Mouse (Mus musculus) liver, embryonic 12.5 days (tissue): ENCODE results near the gene Tut4. TPM values are rescaled to one million over a fixed set of nuclear protein-coding genes. Genes with fewer than 3 reads are reported as not detected.

Source experiments
- ATAC-seq: fragments of 200-750 bp; cut with Nextera tagmentation; 2 replicates; pipeline ENCODE4 v1.8.0; 2017; ENCODE audit warnings: moderate number of reproducible peaks, mild to moderate bottlenecking, moderate library complexity
- H3K27ac ChIP-seq: fragments of 300-500 bp; sonication (generic); 2 replicates; pipeline ENCODE4 v1.5.1; 2016; ENCODE audit warnings: mild to moderate bottlenecking
- H3K27me3 ChIP-seq: fragments of 300-500 bp; sonication (generic); replicated peaks from 2 replicates; pipeline ENCODE4 v1.6.1; 2016; ENCODE audit warnings: mild to moderate bottlenecking, moderate library complexity
- H3K36me3 ChIP-seq: fragments of 300-500 bp; sonication (generic); 2 replicates; pipeline ENCODE4 v1.6.1; 2016; ENCODE audit warnings: mild to moderate bottlenecking, moderate library complexity
- H3K4me1 ChIP-seq: fragments of 300-500 bp; sonication (generic); 2 replicates; pipeline ENCODE4 v1.6.1; 2016
- H3K4me2 ChIP-seq: fragments of 300-500 bp; sonication (generic); 2 replicates; pipeline ENCODE4 v1.6.1; 2016; ENCODE audit warnings: mild to moderate bottlenecking, moderate library complexity
- H3K4me3 ChIP-seq: fragments of 300-500 bp; sonication (generic); 2 replicates; pipeline ENCODE4 v1.5.1; 2016; ENCODE audit warnings: mild to moderate bottlenecking, moderate library complexity
- H3K9ac ChIP-seq: fragments of 300-500 bp; sonication (generic); 2 replicates; pipeline ENCODE4 v1.6.1; 2016; ENCODE audit warnings: mild to moderate bottlenecking, moderate library complexity
- H3K9me3 ChIP-seq: fragments of 300-500 bp; sonication (generic); replicated peaks from 2 replicates; pipeline ENCODE4 v1.6.1; 2016; ENCODE audit warnings: mild to moderate bottlenecking, moderate library complexity
- WGBS: fragments of 180-500 bp; shearing (Covaris S2); methylation state at CpG from one replicate; pipeline ENCODE4 v1.1.7; 2016; ENCODE audit not compliant: insufficient replicate concordance; 5-methylcytosine and 5-hydroxymethylcytosine counted together
- polyA plus RNA-seq: library from polyadenylated mRNA; unstranded; fragments of >200 nt; fragmentation: Nextera tagmentation; extraction: Ambion mirVana; gene quantifications from 2 replicates; pipeline ENCODE4 v1.2.1, GENCODE M21; 2016

Gene Tut4
- polyA plus RNA-seq = 25.2 and 29.0 TPM in 2 replicates

GRCm38 (mm10) chr4:108459231-108460155 is at the start of gene Tut4:
TSS of gene Tut4 (plus strand) at chr4:108459426.
- H3K4me2 ChIP-seq = peak within 1 kb of the TSS; percentile 96
- under 1% methylated on average over 91 of the region's 97 CpGs for WGBS
- 0 out of 2 replicates have a peak, but pooled peaks cover 7% of the 10 kb centered on the region for H3K36me3 ChIP-seq
- H3K4me3 ChIP-seq = peak within 1 kb of the TSS; percentile 97
- H3K9me3 ChIP-seq = no peaks in the 10 kb centered on the region
- peaks cover 33% of the 10 kb centered on the region for H3K4me1 ChIP-seq
- peak within 1 kb of the TSS; percentile 96 for H3K9ac ChIP-seq
- H3K27ac ChIP-seq = peak within 1 kb of the TSS; percentile 92
- H3K27me3 ChIP-seq = no peaks in the 10 kb centered on the region
- peak; percentile 77 for ATAC-seq

GRCm38 (mm10) chr4:108424587-108424986 is 34.6 kb upstream of the Tut4 start:
- ATAC-seq = no peak
- no peak overlapping the region for H3K27ac ChIP-seq
- no peak overlapping the region for H3K9ac ChIP-seq

GRCm38 (mm10) chr4:108427719-108428340 is 31.4 kb upstream of the Tut4 start:
- 45% methylated on average over 11 of the region's 11 CpGs for WGBS
- Histone ChIP-seq H3K4me3 (no peak overlapping the region), H3K9ac (no peak overlapping the region), H3K27ac (no peak overlapping the region), H3K27me3 (peaks cover 22% of the 10 kb centered on the region), H3K36me3 (no peaks in the 10 kb centered on the region), H3K9me3 (no peaks in the 10 kb centered on the region), H3K4me1 (peaks cover 29% of the 10 kb centered on the region), H3K4me2 (no peak overlapping the region)
- 0 out of 2 replicates have a peak, but pooled peaks have one; percentile 24 for ATAC-seq

More at GRCm38 (mm10) chr4:108424587-108424986, 34.6 kb upstream of the Tut4 start:
- Histone ChIP-seq H3K4me3 (no peak overlapping the region), H3K27me3 (peaks cover 7% of the 10 kb centered on the region; the same call in 1 of the 2 replicates), H3K36me3 (no peaks in the 10 kb centered on the region), H3K4me1 (peaks cover 22% of the 10 kb centered on the region), H3K9me3 (no peaks in the 10 kb centered on the region), H3K4me2 (no peak overlapping the region)
- 39% methylated on average over 2 of the region's 2 CpGs for WGBS

- peaks cover 22% of the 10 kb centered on the region for H3K27me3 ChIP-seq
- H3K27ac ChIP-seq = no peak overlapping the region
- no peaks in the 10 kb centered on the region for H3K36me3 ChIP-seq
- H3K9me3 ChIP-seq = no peaks in the 10 kb centered on the region
- no peak overlapping the region for H3K4me3 ChIP-seq
- ATAC-seq = no peak
- H3K4me1 ChIP-seq = peaks cover 29% of the 10 kb centered on the region
- H3K9ac ChIP-seq = no peak overlapping the region
- no peak overlapping the region for H3K4me2 ChIP-seq
- WGBS = 25% methylated on average over 6 of the region's 6 CpGs
Observed at GRCm38 (mm10) chr4:108428341-108428721, 30.9 kb upstream of the Tut4 start.

- 41% methylated on average over 4 of the region's 4 CpGs for WGBS
- Histone ChIP-seq H3K27me3 (peaks cover 21% of the 10 kb centered on the region), H3K9ac (no peak overlapping the region), H3K4me2 (no peak overlapping the region), H3K4me3 (no peak overlapping the region), H3K9me3 (no peaks in the 10 kb centered on the region), H3K27ac (no peak overlapping the region), H3K4me1 (peaks cover 35% of the 10 kb centered on the region), H3K36me3 (no peaks in the 10 kb centered on the region)
- ATAC-seq = peak; percentile 20; the same call in 1 of the 2 replicates
Observed at GRCm38 (mm10) chr4:108430656-108431560, 28.3 kb upstream of the Tut4 start.

DNA sequence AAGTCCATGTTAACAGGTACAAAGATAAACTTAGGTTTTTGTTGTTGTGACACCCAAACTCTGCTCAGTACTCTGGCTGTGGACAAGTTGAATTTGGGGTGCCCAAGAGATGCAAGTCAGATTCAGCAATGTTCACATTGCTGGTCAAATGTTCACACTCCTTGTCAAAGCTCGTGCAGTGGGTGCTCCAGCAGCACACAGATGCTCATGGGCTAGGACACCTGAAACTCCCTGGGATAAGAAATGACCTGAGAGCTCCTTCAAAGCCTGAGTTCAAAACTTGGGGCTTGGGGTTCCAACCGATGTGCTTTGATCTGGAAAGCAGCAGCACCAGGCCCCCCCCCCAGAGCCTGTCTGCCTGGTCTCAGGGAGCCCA is 27.7 kb upstream of the Tut4 start:
- 34% methylated on average over 2 of the region's 2 CpGs for WGBS

DNA sequence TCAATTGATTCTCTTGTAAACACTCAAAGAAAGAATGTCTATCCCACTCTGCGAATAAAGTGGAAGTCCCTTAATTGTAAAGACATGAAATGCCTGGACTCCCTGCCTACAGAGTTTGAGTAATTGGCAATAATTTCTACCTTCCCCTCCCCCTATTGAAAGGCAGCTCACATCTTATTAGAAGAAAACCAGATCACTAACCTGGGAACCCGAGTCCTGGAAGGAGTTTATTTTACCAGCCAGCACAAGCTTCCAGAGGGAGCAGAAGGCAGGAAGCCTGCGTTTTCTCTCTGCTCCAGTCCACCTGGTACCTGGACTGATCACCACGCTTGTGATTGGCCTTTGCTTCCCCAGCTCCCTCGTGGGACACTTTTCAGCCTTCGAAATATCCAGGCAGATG is 25.9 kb upstream of the Tut4 start:
- Histone ChIP-seq H3K9me3 (no peaks in the 10 kb centered on the region), H3K4me3 (no peak overlapping the region), H3K9ac (no peak overlapping the region), H3K4me1 (peaks cover 22% of the 10 kb centered on the region), H3K4me2 (no peak overlapping the region), H3K36me3 (no peaks in the 10 kb centered on the region), H3K27me3 (peaks cover 15% of the 10 kb centered on the region), H3K27ac (no peak overlapping the region)
- no peak for ATAC-seq
- 40% methylated on average over 6 of the region's 6 CpGs for WGBS

More for the DNA sequence above, 27.7 kb upstream of the Tut4 start:
- Histone ChIP-seq H3K4me1 (peaks cover 29% of the 10 kb centered on the region), H3K4me2 (no peak overlapping the region), H3K27ac (no peak overlapping the region; the same call in 1 of the 2 replicates), H3K9ac (no peak overlapping the region), H3K27me3 (peaks cover 15% of the 10 kb centered on the region), H3K9me3 (no peaks in the 10 kb centered on the region), H3K36me3 (no peaks in the 10 kb centered on the region), H3K4me3 (no peak overlapping the region)
- ATAC-seq = no peak; the same call in 1 of the 2 replicates

GRCm38 (mm10) chr4:108434221-108434620 is 25.0 kb upstream of the Tut4 start:
- ATAC-seq = no peak
- Histone ChIP-seq H3K27me3 (peaks cover 15% of the 10 kb centered on the region), H3K4me1 (0 out of 2 replicates have a peak, but pooled peaks cover 19% of the 10 kb centered on the region), H3K4me2 (no peak overlapping the region), H3K9ac (no peak overlapping the region), H3K4me3 (no peak overlapping the region), H3K9me3 (no peaks in the 10 kb centered on the region), H3K36me3 (no peaks in the 10 kb centered on the region), H3K27ac (no peak overlapping the region)
- WGBS = 41% methylated on average over 4 of the region's 4 CpGs

DNA sequence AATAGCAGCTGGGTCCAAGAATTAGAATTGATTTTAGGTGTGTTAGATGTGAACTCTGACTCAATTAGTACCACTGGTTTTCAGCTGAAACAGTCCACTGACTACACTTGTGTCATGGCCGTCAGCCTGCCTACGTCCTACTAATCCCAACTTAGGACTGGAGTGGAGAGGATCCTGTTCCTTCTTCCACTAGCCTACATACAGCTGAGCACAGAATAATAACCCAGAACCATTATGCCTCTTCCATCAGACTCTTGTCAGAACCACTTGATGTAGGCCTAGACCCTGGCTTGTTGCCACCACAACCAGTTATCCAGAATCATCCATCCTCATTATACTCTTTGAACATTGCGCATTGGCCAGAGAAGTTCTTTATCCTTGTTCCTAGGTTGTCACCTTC is 24.4 kb upstream of the Tut4 start:
- WGBS = 90% methylated on average over 3 of the region's 3 CpGs

GRCm38 (mm10) chr4:108435646-108436045 is 23.6 kb upstream of the Tut4 start:
- Histone ChIP-seq H3K4me1 (0 out of 2 replicates have a peak, but pooled peaks cover 16% of the 10 kb centered on the region), H3K27me3 (peaks cover 22% of the 10 kb centered on the region), H3K4me3 (no peak overlapping the region), H3K36me3 (no peaks in the 10 kb centered on the region), H3K9me3 (no peaks in the 10 kb centered on the region), H3K4me2 (no peak overlapping the region), H3K27ac (no peak overlapping the region), H3K9ac (no peak overlapping the region)
- peak; percentile 58 for ATAC-seq
- WGBS = 44% methylated on average over 3 of the region's 3 CpGs

More for the DNA sequence above, 24.4 kb upstream of the Tut4 start:
- ATAC-seq = no peak
- Histone ChIP-seq H3K4me2 (no peak overlapping the region), H3K4me1 (0 out of 2 replicates have a peak, but pooled peaks cover 17% of the 10 kb centered on the region), H3K9me3 (no peaks in the 10 kb centered on the region), H3K9ac (no peak overlapping the region), H3K27me3 (peaks cover 17% of the 10 kb centered on the region), H3K4me3 (no peak overlapping the region), H3K27ac (no peak overlapping the region), H3K36me3 (no peaks in the 10 kb centered on the region)

GRCm38 (mm10) chr4:108436225-108436624 is 23.0 kb upstream of the Tut4 start:
- ATAC-seq = no peak

More at GRCm38 (mm10) chr4:108436225-108436624, 23.0 kb upstream of the Tut4 start:
- no peak overlapping the region for H3K4me2 ChIP-seq
- no peak overlapping the region for H3K4me3 ChIP-seq
- no peaks in the 10 kb centered on the region for H3K36me3 ChIP-seq
- H3K9me3 ChIP-seq = no peaks in the 10 kb centered on the region
- 0 out of 2 replicates have a peak, but pooled peaks cover 12% of the 10 kb centered on the region for H3K4me1 ChIP-seq
- H3K27ac ChIP-seq = no peak overlapping the region
- H3K9ac ChIP-seq = no peak overlapping the region
- peaks cover 16% of the 10 kb centered on the region for H3K27me3 ChIP-seq
- WGBS = 83% methylated on average over 1 of the region's 1 CpGs
